ENCODE assay signal across 17 mouse cellular contexts in genomic region chr7:136016918-136017317, GRCm38 (mm10).
DNase-seq lines count a peak whose midpoint lies in the region; ATAC-seq and TF ChIP-seq lines count a peak whose summit lies in the region.
"Had no signal": no experiment of that assay in that cellular context is flagged by ENCODE, and none has a peak within 500 bp of the region (broad histone marks: within the 10 kb centered on the region; RNA-seq: fewer than 3 reads in every experiment).

No protein-coding gene starts in this region.

- no peak overlapping the region for H3K9ac ChIP-seq in heart, adult 2 months (ENCODE audit: low read depth, low read length)
- no peak overlapping the region for H3K9ac ChIP-seq in heart, embryonic 13.5 days
- no peak overlapping the region for H3K9ac ChIP-seq in forebrain, postnatal 0 days
- H3K9ac ChIP-seq: forebrain, embryonic 15.5 days; liver, embryonic 12.5 days had no signal

- DNase-seq in gastrocnemius, postnatal 4 days (ENCODE audit: low spot score in 2 of 2), result peak; percentile 23 to 39
- no peak for DNase-seq in gastrocnemius, adult 2 months
- DNase-seq in heart, adult 2 months, result peak; percentile 47 to 72
- peak; percentile 45 to 61 for DNase-seq in heart, postnatal 36 days
- no peak for DNase-seq in layer of hippocampus, postnatal 25 days (ENCODE audit: extremely low spot score in 1 of 2, low spot score in 1 of 2)
- DNase-seq in forebrain, postnatal 0 days, result no peak
- DNase-seq: adrenal gland, postnatal 10 days; B cell, adult 2 months; cerebellum, adult 11-12 months; midbrain, embryonic 14.5 days; spleen, adult 18-20 months had no signal

- 47% methylated on average over 8 of the region's 8 CpGs for WGBS in heart, adult 2 months
- WGBS in heart, embryonic 13.5 days, result 35% methylated on average over 8 of the region's 8 CpGs
- 77% methylated on average over 8 of the region's 8 CpGs for WGBS in forebrain, postnatal 0 days

- H3K4me3 ChIP-seq in gastrocnemius, adult 2 months, result no peak overlapping the region
- H3K4me3 ChIP-seq in heart, adult 2 months, result no peak overlapping the region
- H3K4me3 ChIP-seq in heart, embryonic 13.5 days, result no peak overlapping the region
- no peak overlapping the region for H3K4me3 ChIP-seq in forebrain, postnatal 0 days (ENCODE audit: low read depth, low read length)
- H3K4me3 ChIP-seq: erythroblast, embryonic 14.5 days; forebrain, embryonic 15.5 days; limb, embryonic 10.5 days; liver, embryonic 12.5 days had no signal

- no peak overlapping the region for H3K27ac ChIP-seq in gastrocnemius, adult 2 months
- H3K27ac ChIP-seq in heart, adult 2 months, result no peak overlapping the region
- H3K27ac ChIP-seq in heart, embryonic 13.5 days (replicated peaks), result peak overlapping the region; percentile 66
- H3K27ac ChIP-seq in forebrain, postnatal 0 days (ENCODE audit: low read depth, low read length), result no peak overlapping the region
- H3K27ac ChIP-seq: forebrain, embryonic 15.5 days; limb, embryonic 10.5 days; liver, embryonic 12.5 days had no signal

- no peaks in the 10 kb centered on the region for H3K36me3 ChIP-seq in heart, adult 2 months (ENCODE audit: control insufficient read depth, insufficient read depth, low read length)
- H3K36me3 ChIP-seq in heart, embryonic 13.5 days, result no peaks in the 10 kb centered on the region
- no peaks in the 10 kb centered on the region for H3K36me3 ChIP-seq in forebrain, postnatal 0 days (ENCODE audit: insufficient read depth)
- H3K36me3 ChIP-seq: forebrain, embryonic 15.5 days; limb, embryonic 10.5 days; liver, embryonic 12.5 days had no signal

- TF ChIP-seq POLR2A in heart, adult 2 months (IDR thresholded peaks at IDR 0.05; ENCODE audit: insufficient read depth, low read depth, low read length), result no peak

- H3K9me3 ChIP-seq in heart, embryonic 13.5 days, result no peaks in the 10 kb centered on the region
- no peaks in the 10 kb centered on the region for H3K9me3 ChIP-seq in forebrain, postnatal 0 days (ENCODE audit: low read length)
- H3K9me3 ChIP-seq: forebrain, embryonic 15.5 days; limb, embryonic 10.5 days; liver, embryonic 12.5 days had no signal

- H3K4me1 ChIP-seq in heart, adult 2 months (ENCODE audit: control insufficient read depth, insufficient read depth, low read length), result no peaks in the 10 kb centered on the region
- peaks cover 27% of the 10 kb centered on the region for H3K4me1 ChIP-seq in heart, embryonic 13.5 days
- no peaks in the 10 kb centered on the region for H3K4me1 ChIP-seq in forebrain, postnatal 0 days (ENCODE audit: insufficient read depth)
- H3K4me1 ChIP-seq: forebrain, embryonic 15.5 days; liver, embryonic 12.5 days had no signal

- no peaks in the 10 kb centered on the region for H3K79me2 ChIP-seq in heart, adult 2 months (replicated peaks; ENCODE audit: control insufficient read depth, insufficient read depth, low read length)

- peak; percentile 80 for TF ChIP-seq EP300 in heart, adult 2 months (IDR thresholded peaks at IDR 0.05; ENCODE audit: insufficient read depth, low read depth, low read length)

- H3K4me2 ChIP-seq in heart, embryonic 13.5 days, result no peak overlapping the region
- H3K4me2 ChIP-seq in forebrain, postnatal 0 days (ENCODE audit: low read depth), result no peak overlapping the region
- H3K4me2 ChIP-seq: forebrain, embryonic 15.5 days; liver, embryonic 12.5 days had no signal

- no peak for TF ChIP-seq CTCF in gastrocnemius, adult 2 months (IDR thresholded peaks at IDR 0.05)
- TF ChIP-seq CTCF in heart, adult 2 months (IDR thresholded peaks at IDR 0.05), result no peak
- no peak for TF ChIP-seq CTCF in forebrain, postnatal 0 days (IDR thresholded peaks at IDR 0.05; ENCODE audit: low read depth)

- intact Hi-C loops in gastrocnemius, adult 2 months (cut with DNase I), result no loop called here
- intact Hi-C loops in heart, adult 2 months (cut with DNase I), result no loop called here
- intact Hi-C loops in heart, postnatal 36 days (cut with DNase I), result no loop called here

- H3K27me3 ChIP-seq in heart, adult 2 months (ENCODE audit: control insufficient read depth, insufficient read depth, low read length), result no peaks in the 10 kb centered on the region
- H3K27me3 ChIP-seq in heart, embryonic 13.5 days (replicated peaks), result no peaks in the 10 kb centered on the region
- H3K27me3 ChIP-seq in forebrain, postnatal 0 days (ENCODE audit: insufficient read depth, low read length), result no peaks in the 10 kb centered on the region
- H3K27me3 ChIP-seq: forebrain, embryonic 15.5 days; liver, embryonic 12.5 days had no signal

- no peak for ATAC-seq in heart, embryonic 13.5 days (ENCODE audit: extremely low read depth, insufficient number of reproducible peaks, low FRiP score, low TSS enrichment)
- no peak for ATAC-seq in forebrain, postnatal 0 days
- ATAC-seq: forebrain, embryonic 15.5 days; inflammation-experienced regulatory T-cells, adult 6 months; liver, embryonic 12.5 days had no signal

Comparison
In these comparisons a context has a peak if more than half of its experiments do, and no peak if none do; other contexts are left out.
1. DNase-seq: peak in gastrocnemius, postnatal 4 days (2 of 2), heart, adult 2 months (2 of 2) and heart, postnatal 36 days (2 of 2); none in gastrocnemius, adult 2 months (single experiment), layer of hippocampus, postnatal 25 days (0 of 2) and forebrain, postnatal 0 days (single experiment).